ENCODE assay signal across 15 mouse cellular contexts in the genomic region with DNA sequence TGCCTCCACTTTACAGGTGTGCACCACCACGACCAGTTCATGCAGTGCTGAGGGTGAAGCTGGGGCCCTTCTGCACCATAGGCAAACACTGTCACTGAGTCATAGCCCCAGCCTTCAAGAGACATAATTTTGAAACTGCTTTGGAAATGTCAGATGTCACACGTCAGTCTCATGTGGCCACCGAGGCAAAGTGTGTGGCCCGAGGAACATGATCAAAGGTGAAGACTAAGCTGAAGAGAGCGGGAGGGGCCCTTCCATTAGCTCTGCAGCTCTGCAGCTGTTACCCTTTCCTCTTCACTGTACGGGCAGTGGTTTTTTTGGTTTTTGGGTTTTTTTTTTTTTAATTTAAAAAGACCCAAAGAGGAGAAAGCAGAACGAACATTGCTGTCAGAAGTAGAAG. TPM values are rescaled to one million over a fixed set of nuclear protein-coding genes. Genes with fewer than 3 reads are reported as not detected.
DNase-seq lines count a peak whose midpoint lies in the region; ATAC-seq and TF ChIP-seq lines count a peak whose summit lies in the region.
"Had no signal": no experiment of that assay in that cellular context is flagged by ENCODE, and none has a peak within 500 bp of the region (broad histone marks: within the 10 kb centered on the region; RNA-seq: fewer than 3 reads in every experiment).

No protein-coding gene starts in this region.

- no peaks in the 10 kb centered on the region for H3K27me3 ChIP-seq in heart, embryonic 12.5 days (replicated peaks)
- H3K27me3 ChIP-seq in heart, embryonic 11.5 days (ENCODE audit: control insufficient read depth, insufficient read depth, low read length): no peaks in the 10 kb centered on the region
- H3K27me3 ChIP-seq in C2C12 (ENCODE audit: control insufficient read depth, insufficient read depth, insufficient read length): no peaks in the 10 kb centered on the region
- H3K27me3 ChIP-seq in small intestine, adult 2 months (ENCODE audit: control insufficient read depth, insufficient read depth, low read length): no peaks in the 10 kb centered on the region
- no peaks in the 10 kb centered on the region for H3K27me3 ChIP-seq in hindbrain, embryonic 11.5 days (ENCODE audit: control insufficient read depth, insufficient read depth, low read length)

- no peak for TF ChIP-seq POLR2A in small intestine, adult 2 months (IDR thresholded peaks at IDR 0.05; ENCODE audit: low read depth, low read length)

- peaks cover 99% of the 10 kb centered on the region for H3K79me2 ChIP-seq in C2C12 (ENCODE audit: control insufficient read depth, insufficient read depth)

- H3K79me3 ChIP-seq in C2C12 (ENCODE audit: low read depth): peaks cover 71% of the 10 kb centered on the region

- 82% methylated on average over 7 of the region's 7 CpGs for WGBS in heart, embryonic 12.5 days
- WGBS in heart, embryonic 11.5 days (ENCODE audit: insufficient replicate concordance): 77% methylated on average over 7 of the region's 7 CpGs
- WGBS in small intestine, adult 2 months: 37% methylated on average over 7 of the region's 7 CpGs
- WGBS in hindbrain, embryonic 11.5 days: 81% methylated on average over 7 of the region's 7 CpGs

- H3K9ac ChIP-seq in heart, embryonic 12.5 days: 0 out of 2 replicates have a peak overlapping the region, but pooled peaks have one; percentile 15
- no peak overlapping the region for H3K9ac ChIP-seq in heart, embryonic 11.5 days (ENCODE audit: low read depth, low read length)
- H3K9ac ChIP-seq in hindbrain, embryonic 11.5 days (ENCODE audit: low read depth, low read length): no peak overlapping the region
- H3K9ac ChIP-seq: forebrain, postnatal 0 days had no signal

- H3K36me3 ChIP-seq in heart, embryonic 12.5 days: peaks cover 6% of the 10 kb centered on the region; the same call in 1 of the 2 replicates
- no peaks in the 10 kb centered on the region for H3K36me3 ChIP-seq in heart, embryonic 11.5 days (ENCODE audit: control insufficient read depth, insufficient read depth, low read length)
- peaks cover 85% of the 10 kb centered on the region for H3K36me3 ChIP-seq in C2C12 (ENCODE audit: control insufficient read depth, insufficient read depth)
- H3K36me3 ChIP-seq in small intestine, adult 2 months (ENCODE audit: control insufficient read depth, insufficient read depth, low read length): no peaks in the 10 kb centered on the region
- no peaks in the 10 kb centered on the region for H3K36me3 ChIP-seq in hindbrain, embryonic 11.5 days (ENCODE audit: control insufficient read depth, insufficient read depth, low read length)
- H3K36me3 ChIP-seq: hindbrain, embryonic 10.5 days had no signal

- ATAC-seq in heart, embryonic 12.5 days (ENCODE audit: insufficient number of reproducible peaks, low FRiP score): no peak
- ATAC-seq in heart, embryonic 11.5 days (replicated peaks; ENCODE audit: insufficient number of reproducible peaks, low FRiP score, low TSS enrichment): no peak
- peak; percentile 57 for ATAC-seq in common myeloid progenitor, adult 5-6 weeks (replicated peaks; ENCODE audit: low read depth, poor library complexity, severe bottlenecking)
- no peak for ATAC-seq in hindbrain, embryonic 11.5 days (ENCODE audit: low FRiP score)
- ATAC-seq: forebrain, postnatal 0 days; midbrain, embryonic 16.5 days had no signal

- DNase-seq in testis, postnatal 14 days (ENCODE audit: low spot score): no peak
- DNase-seq in hindbrain, embryonic 11.5 days (ENCODE audit: low spot score): no peak
- DNase-seq in right cerebral cortex, adult 2 months (ENCODE audit: low spot score in 2 of 2): no peak
- DNase-seq: forebrain, postnatal 0 days; gastrocnemius, postnatal 25 days; kidney, adult 18-20 months; lung, postnatal 10 days; right cerebral cortex, postnatal 4 days had no signal

- H3ac ChIP-seq in C2C12 (ENCODE audit: control insufficient read depth, insufficient read length, low read depth): no peak overlapping the region

- H3K4me1 ChIP-seq in heart, embryonic 12.5 days (replicated peaks): peaks cover 40% of the 10 kb centered on the region
- peaks cover 12% of the 10 kb centered on the region for H3K4me1 ChIP-seq in heart, embryonic 11.5 days (ENCODE audit: control insufficient read depth, insufficient read depth, low read length)
- H3K4me1 ChIP-seq in small intestine, adult 2 months (ENCODE audit: control insufficient read depth, insufficient read depth, insufficient read length, low read length): peaks cover 8% of the 10 kb centered on the region
- H3K4me1 ChIP-seq in hindbrain, embryonic 11.5 days (replicated peaks; ENCODE audit: control insufficient read depth, insufficient read depth, low read length): peaks cover 7% of the 10 kb centered on the region

- no peak overlapping the region for H3K4me3 ChIP-seq in heart, embryonic 12.5 days
- no peak overlapping the region for H3K4me3 ChIP-seq in heart, embryonic 11.5 days (ENCODE audit: low read depth, low read length)
- no peak overlapping the region for H3K4me3 ChIP-seq in C2C12 (ENCODE audit: insufficient read depth, poor library complexity, severe bottlenecking)
- H3K4me3 ChIP-seq in small intestine, adult 2 months (ENCODE audit: low read depth, low read length): no peak overlapping the region
- H3K4me3 ChIP-seq in hindbrain, embryonic 11.5 days (ENCODE audit: low read depth, low read length): no peak overlapping the region
- H3K4me3 ChIP-seq: hindbrain, embryonic 10.5 days had no signal

- no peak overlapping the region for H3K27ac ChIP-seq in heart, embryonic 12.5 days (ENCODE audit: poor library complexity, severe bottlenecking)
- no peak overlapping the region for H3K27ac ChIP-seq in heart, embryonic 11.5 days (ENCODE audit: low read depth, low read length)
- 0 out of 2 replicates have a peak overlapping the region, but pooled peaks have one; percentile 18 for H3K27ac ChIP-seq in small intestine, adult 2 months (ENCODE audit: insufficient read depth, low read depth, low read length)
- H3K27ac ChIP-seq in hindbrain, embryonic 11.5 days (ENCODE audit: low read depth, low read length): no peak overlapping the region

- no peak for TF ChIP-seq CTCF in C2C12 (IDR thresholded peaks at IDR 0.05; ENCODE audit: control insufficient read depth, insufficient read depth, insufficient read length)
- no peak for TF ChIP-seq CTCF in small intestine, adult 2 months (IDR thresholded peaks at IDR 0.05; ENCODE audit: extremely low read depth, insufficient read length, insufficient replicate concordance, low read depth, low read length)

- H3K9me3 ChIP-seq in heart, embryonic 12.5 days (replicated peaks): no peaks in the 10 kb centered on the region
- no peaks in the 10 kb centered on the region for H3K9me3 ChIP-seq in heart, embryonic 11.5 days (replicated peaks; ENCODE audit: control insufficient read depth, low read length)
- H3K9me3 ChIP-seq in hindbrain, embryonic 11.5 days (ENCODE audit: control insufficient read depth, low read length): no peaks in the 10 kb centered on the region
- H3K9me3 ChIP-seq: hindbrain, embryonic 10.5 days had no signal

- no peak overlapping the region for H3K4me2 ChIP-seq in heart, embryonic 12.5 days
- no peak overlapping the region for H3K4me2 ChIP-seq in heart, embryonic 11.5 days
- no peak overlapping the region for H3K4me2 ChIP-seq in hindbrain, embryonic 11.5 days (replicated peaks; ENCODE audit: low read depth, low read length)

TF ChIP-seq in C2C12, 6 proteins besides CTCF, POLR2A, EP300 and RAD21:
- TF ChIP-seq MYOG (IDR thresholded peaks at IDR 0.05; ENCODE audit: control insufficient read depth, extremely low read depth, insufficient read length) (no peak), MYOD1 (IDR thresholded peaks at IDR 0.05; ENCODE audit: control insufficient read depth, insufficient read length, low read depth) (peak; percentile 20)

RNA-seq across cellular contexts. Expression of a gene that starts 25.8 kb away (rescaled TPM):
- 0.56 and 0.90 TPM in 2 replicates for polyA plus RNA-seq in heart, embryonic 12.5 days (2016; fragmentation: Nextera tagmentation; extraction: Ambion mirVana)
- polyA plus RNA-seq in heart, embryonic 11.5 days (2014; fragmentation: Nextera tagmentation; extraction: Ambion mirVana): 0.49 and 0.62 TPM in 2 replicates
- polyA plus RNA-seq in C2C12 (2012; fragmentation: generic; extraction: Trizol): 86.8 TPM
- total RNA-seq in common myeloid progenitor, adult 5-6 weeks (2017): 16.7 and 20.9 TPM in 2 replicates
- 2.8 and 8.2 TPM in 2 replicates for polyA plus RNA-seq in small intestine, adult 2 months (2012; rRNA removed)
- 0.25 and 0.43 TPM in 2 replicates for polyA plus RNA-seq in hindbrain, embryonic 11.5 days (2014; fragmentation: Nextera tagmentation; extraction: Ambion mirVana)
